Mouse (Mus musculus) cerebellum, adult 2 months (tissue): ENCODE results near the gene Wdr46. TPM values are rescaled to one million over a fixed set of nuclear protein-coding genes. Genes with fewer than 3 reads are reported as not detected.
A peak's percentile ranks its signal among the peaks of the same experiment; 100 is the strongest.
"Not testable (repeated sequence)": the region's sequence is repeated elsewhere in the genome, so short reads cannot be mapped to it uniquely, and the experiment has no call there.

Experiments used
- DNase-seq, 2 experiments: peaks; one replicate each; pipeline ENCODE4 v3.0.0; 2021
- H3K27ac ChIP-seq: fragments of 200-500 bp; 2 replicates; pipeline ENCODE4 v1.5.1; 2012; ENCODE audit warnings: low read length, control low read depth, inconsistent platforms; ENCODE audit not compliant: insufficient read depth
- H3K27me3 ChIP-seq: fragments of 200-500 bp; 2 replicates; pipeline ENCODE4 v1.6.1; 2012; ENCODE audit warnings: inconsistent platforms, mild to moderate bottlenecking, low read length, moderate library complexity; ENCODE audit not compliant: control insufficient read depth, insufficient read depth
- H3K4me1 ChIP-seq: fragments of 200-500 bp; 2 replicates; pipeline ENCODE4 v1.6.1; 2011; ENCODE audit warnings: low read length; ENCODE audit not compliant: control insufficient read depth, insufficient read depth
- H3K4me3 ChIP-seq: fragments of 200-500 bp; replicated peaks from 2 replicates; pipeline ENCODE3; 2011; ENCODE audit warnings: mild to moderate bottlenecking, low read depth, low read length, control low read depth; ENCODE audit not compliant: insufficient read depth
- CTCF ChIP-seq: fragments of 200-500 bp; IDR thresholded peaks from 2 replicates; pipeline ENCODE4 v1.5.1; 2011; ENCODE audit warnings: low read depth, mild to moderate bottlenecking, control low read depth, low read length, moderate library complexity, borderline replicate concordance; ENCODE audit not compliant: insufficient read depth
- POLR2A ChIP-seq: fragments of 200-500 bp; IDR thresholded peaks from 2 replicates; pipeline ENCODE4 v1.6.1; 2011; ENCODE audit warnings: low read length, control low read depth, borderline replicate concordance; ENCODE audit not compliant: insufficient read depth
- WGBS: fragments of 180-500 bp; shearing (Covaris S2); methylation state at CpG from one replicate; pipeline ENCODE4 v1.1.7; 2018; 5-methylcytosine and 5-hydroxymethylcytosine counted together
- polyA plus RNA-seq: library from polyadenylated mRNA; depleted of rRNA; stranded (reverse); fragments of >200 nt; gene quantifications from 2 replicates; pipeline ENCODE4 v1.2.3, GENCODE M21; 2012; rRNA removed

The Wdr46 gene
- polyA plus RNA-seq, 1 experiment: 13.3 TPM

DNA sequence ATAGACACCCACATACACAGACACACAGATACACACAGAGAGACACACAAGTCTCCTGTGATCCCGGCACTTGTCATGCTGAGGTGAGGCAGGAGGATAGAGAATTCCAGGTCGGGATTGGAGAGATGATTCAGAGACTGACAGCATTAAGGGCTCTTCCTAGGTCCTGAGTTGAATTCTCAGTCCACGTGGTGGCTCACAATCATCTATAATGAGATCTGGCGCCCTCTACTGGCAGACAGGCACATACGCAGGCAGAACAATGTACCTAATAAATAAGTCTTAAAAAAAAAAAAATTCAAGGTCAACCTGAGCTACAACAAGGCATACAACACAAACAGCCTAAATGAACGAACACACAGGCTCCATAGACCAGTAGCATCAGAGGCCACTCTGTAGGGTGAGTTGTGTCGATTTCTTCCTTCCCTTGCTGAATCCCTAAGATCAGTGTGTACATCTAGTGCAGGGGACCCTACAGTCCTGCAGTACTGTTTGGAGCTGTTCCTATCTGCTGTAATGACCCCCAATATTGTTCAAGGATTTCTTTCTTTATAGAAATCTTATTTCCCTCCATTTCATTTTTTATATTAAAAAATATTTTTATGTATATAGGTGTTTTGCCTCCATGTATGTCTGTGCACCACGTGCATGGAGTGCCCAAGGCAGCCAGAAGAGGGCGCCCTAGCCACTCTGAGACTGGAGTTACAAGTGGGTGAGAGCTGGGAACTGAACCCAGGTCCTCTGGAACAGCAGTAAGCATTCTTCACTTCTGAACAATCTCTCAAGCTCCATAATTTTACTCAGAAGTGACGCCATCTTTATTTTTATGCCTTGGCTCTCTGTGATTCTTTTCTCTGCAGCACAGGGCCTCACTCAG lies 51.6 kb downstream of the Wdr46 start:
- no peak overlapping the region for H3K27ac ChIP-seq
- no peaks in the 10 kb centered on the region for H3K27me3 ChIP-seq
- no peak overlapping the region for H3K4me3 ChIP-seq
- DNase-seq: peak; percentile 43 to 47
- no peaks in the 10 kb centered on the region for H3K4me1 ChIP-seq
- TF ChIP-seq POLR2A (no peak), CTCF (peak; percentile 75)
- WGBS: 30% methylated on average over 10 of the region's 10 CpGs

DNA sequence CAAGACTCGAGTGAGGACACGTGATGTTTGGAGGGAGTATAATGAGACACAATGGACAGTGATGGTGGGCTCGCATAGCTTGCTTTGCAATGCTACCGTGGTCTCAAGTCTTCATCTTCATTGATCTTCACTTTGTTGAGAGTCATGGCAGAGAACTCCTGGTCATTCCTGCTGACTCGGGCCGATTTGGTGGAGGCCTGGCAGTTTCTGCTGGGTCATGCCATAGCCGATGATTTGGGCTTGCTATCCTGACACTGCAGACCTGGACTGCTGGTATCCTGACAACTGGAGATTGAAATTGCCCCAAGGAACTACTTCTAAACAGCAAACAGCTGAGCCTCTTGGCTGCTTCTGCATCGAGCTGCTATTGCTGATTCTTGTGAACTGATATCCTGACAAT lies 54.5 kb downstream of the Wdr46 start:
- DNase-seq: no peak
- no peak overlapping the region for H3K4me3 ChIP-seq
- TF ChIP-seq CTCF (no peak), POLR2A (no peak)
- H3K27ac ChIP-seq: no peak overlapping the region
- 0 out of 2 replicates have a peak, but pooled peaks cover 2% of the 10 kb centered on the region for H3K4me1 ChIP-seq
- H3K27me3 ChIP-seq: peaks cover 2% of the 10 kb centered on the region
- 90% methylated on average over 8 of the region's 8 CpGs for WGBS

DNA sequence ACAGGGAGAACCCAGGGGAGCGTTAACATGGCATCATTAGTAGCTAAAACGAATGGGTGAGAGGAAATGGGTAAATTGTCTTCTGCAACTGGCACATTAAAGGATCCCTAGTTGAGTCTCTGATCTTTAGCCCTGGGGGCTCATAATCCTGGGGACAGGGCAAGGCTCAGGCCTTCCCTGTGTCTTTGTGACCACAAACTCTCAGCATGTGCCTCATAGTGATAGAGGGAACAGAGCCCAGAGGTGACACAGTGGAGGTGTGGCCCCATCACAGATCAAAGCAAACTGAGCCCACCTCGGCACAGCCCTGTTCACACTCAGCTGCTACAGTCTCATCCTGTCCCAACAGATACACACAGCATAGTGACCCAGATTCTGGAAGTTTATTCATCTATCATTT lies 55.2 kb downstream of the Wdr46 start:
- no peak overlapping the region for H3K27ac ChIP-seq
- TF ChIP-seq POLR2A (no peak), CTCF (no peak)
- H3K4me3 ChIP-seq: no peak overlapping the region
- H3K4me1 ChIP-seq: 0 out of 2 replicates have a peak, but pooled peaks cover 2% of the 10 kb centered on the region
- peaks cover 3% of the 10 kb centered on the region for H3K27me3 ChIP-seq
- 73% methylated on average over 3 of the region's 3 CpGs for WGBS
- DNase-seq: no peak

DNA sequence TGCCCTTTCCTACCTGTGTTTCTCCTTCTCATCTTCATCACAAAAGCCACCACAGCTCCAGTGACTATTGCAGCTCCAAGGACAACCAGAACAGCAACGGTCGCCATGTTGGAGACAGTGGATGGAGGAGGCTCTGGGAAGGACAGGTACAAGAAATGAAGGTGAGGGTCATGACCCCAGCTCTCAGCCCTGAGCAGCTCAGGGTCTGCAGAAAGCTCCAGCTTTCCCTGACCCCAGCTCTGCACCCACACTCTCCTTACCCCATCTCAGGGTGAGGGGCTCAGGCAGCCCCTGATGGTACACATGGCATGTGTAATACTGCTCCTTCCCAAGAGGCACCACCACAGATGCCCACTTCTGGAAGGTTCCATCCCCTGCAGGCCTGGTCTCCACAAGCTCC lies 56.6 kb downstream of the Wdr46 start:
- not testable (repeated sequence) for H3K4me1 ChIP-seq, H3K27ac ChIP-seq, H3K27me3 ChIP-seq, DNase-seq, H3K4me3 ChIP-seq
- WGBS: 93% methylated on average over 2 of the region's 2 CpGs

DNA sequence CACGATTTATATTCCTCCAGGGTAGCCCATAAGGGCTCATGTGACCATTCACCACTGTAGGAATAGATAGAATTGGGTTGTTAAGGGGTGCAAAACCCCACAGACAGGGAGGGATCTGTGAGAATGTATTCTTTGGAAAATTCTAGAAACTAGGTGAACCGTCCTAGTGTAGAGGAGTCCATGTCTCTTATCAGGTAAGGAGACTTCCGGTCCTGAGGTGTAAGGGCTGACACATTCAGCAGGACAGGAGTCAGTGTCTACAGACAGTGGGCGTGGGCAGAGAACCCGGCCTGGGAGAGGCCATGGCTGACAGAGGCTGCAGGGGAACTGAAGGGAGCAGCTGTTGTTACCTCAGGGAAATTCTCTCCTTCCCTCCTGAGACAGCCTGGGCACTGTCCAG lies 58.2 kb downstream of the Wdr46 start:
- not testable (repeated sequence) for H3K27me3 ChIP-seq, H3K4me1 ChIP-seq, DNase-seq, H3K4me3 ChIP-seq, H3K27ac ChIP-seq
- 56% methylated on average over 5 of the region's 5 CpGs for WGBS

Other genes with a start within 250 kb of the Wdr46 start
- 157 and 171 TPM in 2 replicates for gene March2, start 222.0 kb upstream of the Wdr46 start, polyA plus RNA-seq
- gene Rab11b, start 180.1 kb upstream of the Wdr46 start, polyA plus RNA-seq: 494 and 510 TPM in 2 replicates
- gene Angptl4, start 158.8 kb upstream of the Wdr46 start, polyA plus RNA-seq: 1.6 and 1.9 TPM in 2 replicates
- gene Kank3, start 130.1 kb upstream of the Wdr46 start, polyA plus RNA-seq: 52.1 and 59.5 TPM in 2 replicates
- 471 and 493 TPM in 2 replicates for gene Rps28, start 116.1 kb upstream of the Wdr46 start, polyA plus RNA-seq
- 341 and 361 TPM in 2 replicates for gene Ndufa7, start 116.1 kb upstream of the Wdr46 start, polyA plus RNA-seq
- gene Cd320, start 97.6 kb upstream of the Wdr46 start, polyA plus RNA-seq: 34.4 and 34.7 TPM in 2 replicates
- not detected in 2 replicates for gene Gm7029, start 66.8 kb upstream of the Wdr46 start, polyA plus RNA-seq
- gene Kifc1, start 50.0 kb upstream of the Wdr46 start, polyA plus RNA-seq: 2.2 and 2.3 TPM in 2 replicates
- gene Platr17, start 35.5 kb upstream of the Wdr46 start, polyA plus RNA-seq: 0.48 and 0.65 TPM in 2 replicates
- 28.6 and 30.4 TPM in 2 replicates for gene Daxx, start 31.2 kb upstream of the Wdr46 start, polyA plus RNA-seq
- 27.7 and 28.5 TPM in 2 replicates for gene Tapbp, start 24.8 kb upstream of the Wdr46 start, polyA plus RNA-seq
- 30.2 and 33.4 TPM in 2 replicates for gene Zbtb22, start 24.8 kb upstream of the Wdr46 start, polyA plus RNA-seq
- 171 and 183 TPM in 2 replicates for gene Rgl2, start 11.1 kb upstream of the Wdr46 start, polyA plus RNA-seq
- 117 and 135 TPM in 2 replicates for gene Pfdn6, start 317 bp upstream of the Wdr46 start, polyA plus RNA-seq
- 8.4 and 8.6 TPM in 2 replicates for gene B3galt4, start 10.8 kb downstream of the Wdr46 start, polyA plus RNA-seq
- 73.5 and 77.0 TPM in 2 replicates for gene Vps52, start 15.2 kb downstream of the Wdr46 start, polyA plus RNA-seq
- gene Rps18, start 15.3 kb downstream of the Wdr46 start, polyA plus RNA-seq: 283 and 320 TPM in 2 replicates
- gene H2-K1, start 59.7 kb downstream of the Wdr46 start, polyA plus RNA-seq: 61.9 and 77.5 TPM in 2 replicates
- gene Ring1, start 84.0 kb downstream of the Wdr46 start, polyA plus RNA-seq: 66.4 and 74.6 TPM in 2 replicates
- gene H2-Ke6, start 87.4 kb downstream of the Wdr46 start, polyA plus RNA-seq: 82.9 and 89.8 TPM in 2 replicates
- 120 and 123 TPM in 2 replicates for gene Slc39a7, start 91.0 kb downstream of the Wdr46 start, polyA plus RNA-seq
- 78.0 and 83.2 TPM in 2 replicates for gene Rxrb, start 91.2 kb downstream of the Wdr46 start, polyA plus RNA-seq
- gene Col11a2, start 98.8 kb downstream of the Wdr46 start, polyA plus RNA-seq: 12.2 and 15.2 TPM in 2 replicates
- gene H2-Oa, start 151.7 kb downstream of the Wdr46 start, polyA plus RNA-seq: 0.25 and 0.34 TPM in 2 replicates
- gene H2-DMa, start 178.9 kb downstream of the Wdr46 start, polyA plus RNA-seq: 13.2 and 13.6 TPM in 2 replicates
- 188 and 209 TPM in 2 replicates for gene Brd2, start 182.0 kb downstream of the Wdr46 start, polyA plus RNA-seq
- gene H2-DMb2, start 202.6 kb downstream of the Wdr46 start, polyA plus RNA-seq: 0.35 and 0.52 TPM in 2 replicates
- 1.8 and 3.0 TPM in 2 replicates for gene H2-DMb1, start 212.4 kb downstream of the Wdr46 start, polyA plus RNA-seq
- 2.6 and 2.7 TPM in 2 replicates for gene Tap1, start 246.9 kb downstream of the Wdr46 start, polyA plus RNA-seq
- gene Psmb9, start 247.1 kb downstream of the Wdr46 start, polyA plus RNA-seq: 2.2 and 2.7 TPM in 2 replicates